Mouse (Mus musculus): ENCODE data around the gene Cyb5b.
"Not testable (repeated sequence)": the region's sequence is repeated elsewhere in the genome, so short reads cannot be mapped to it uniquely, and the experiment has no call there.

The Cyb5b gene

DNA sequence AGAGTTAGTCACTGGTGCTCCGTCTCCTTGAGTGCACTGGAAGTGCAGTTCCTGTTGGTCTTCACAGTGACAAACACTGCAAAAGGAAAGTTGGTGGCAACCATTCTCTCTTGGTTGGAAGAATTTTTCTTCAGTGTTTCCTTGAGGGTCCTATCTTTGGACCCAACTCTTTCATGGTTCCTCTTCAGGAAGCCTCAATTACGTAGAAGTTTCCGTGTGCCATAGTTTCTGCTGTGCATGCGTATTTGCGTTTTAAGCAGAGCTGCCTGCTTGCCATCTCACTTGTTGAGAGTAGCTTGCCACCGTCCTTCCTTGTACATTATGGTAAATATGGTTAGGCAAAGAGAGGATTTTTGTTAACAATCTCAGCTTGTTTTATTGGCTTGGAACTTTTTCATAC lies 30.7 kb downstream of the Cyb5b start:
- DNase-seq, result no peak

DNA sequence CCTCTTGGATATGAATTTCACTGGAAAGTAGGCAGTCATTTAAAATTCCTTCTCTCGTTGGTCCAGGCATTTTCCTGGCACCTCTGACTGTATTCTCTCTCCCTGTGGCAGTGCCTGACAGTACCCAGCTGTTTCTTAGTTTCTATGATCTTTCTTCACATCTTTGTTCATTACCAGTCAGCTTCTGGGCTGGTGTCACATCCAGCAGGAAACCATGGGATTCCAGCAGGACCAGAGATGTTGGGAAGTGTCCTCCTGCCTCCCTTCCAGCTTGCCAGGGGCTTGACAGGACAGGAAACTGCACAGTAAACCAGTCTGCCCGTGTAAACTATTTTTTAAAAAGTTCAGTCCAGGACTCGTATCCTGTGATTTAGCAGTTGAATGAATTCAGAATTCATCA lies 34.6 kb downstream of the Cyb5b start:
- DNase-seq, result no peak

DNA sequence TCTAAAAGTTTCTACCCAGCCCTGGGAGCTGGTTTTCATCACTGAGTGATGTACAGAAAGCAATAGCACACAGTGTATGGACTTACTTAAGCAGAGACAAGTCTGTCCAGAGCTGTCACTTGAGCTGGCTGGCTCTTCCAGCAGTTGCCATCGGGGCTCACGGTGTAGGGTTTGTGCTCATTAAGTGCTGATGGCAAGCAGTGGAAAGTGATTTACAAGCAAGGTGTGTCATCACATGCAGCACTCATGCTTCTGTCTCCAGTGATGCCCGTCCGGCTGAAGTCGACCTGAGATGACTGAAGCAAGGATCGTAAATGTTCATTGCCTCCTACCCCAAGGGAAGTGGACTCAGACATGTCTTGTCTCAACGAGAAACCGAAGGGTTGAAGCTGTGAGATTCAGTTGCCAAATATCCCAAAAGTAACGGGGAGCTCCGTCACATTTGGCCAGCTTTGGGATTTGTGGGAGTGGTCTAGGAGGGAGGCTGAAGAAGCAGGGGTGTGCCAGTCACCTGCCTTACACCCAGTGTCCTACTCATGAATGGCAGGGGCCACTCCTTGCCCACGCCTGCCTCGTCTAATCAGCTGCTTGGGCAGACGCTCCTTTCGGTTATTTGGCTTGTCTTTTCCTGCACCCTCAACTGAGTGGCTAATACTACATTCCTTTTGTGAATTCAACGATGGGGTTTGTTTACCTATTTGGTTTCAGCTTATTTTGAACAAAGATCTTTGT lies 36.4 kb downstream of the Cyb5b start:
- no peak for DNase-seq

DNA sequence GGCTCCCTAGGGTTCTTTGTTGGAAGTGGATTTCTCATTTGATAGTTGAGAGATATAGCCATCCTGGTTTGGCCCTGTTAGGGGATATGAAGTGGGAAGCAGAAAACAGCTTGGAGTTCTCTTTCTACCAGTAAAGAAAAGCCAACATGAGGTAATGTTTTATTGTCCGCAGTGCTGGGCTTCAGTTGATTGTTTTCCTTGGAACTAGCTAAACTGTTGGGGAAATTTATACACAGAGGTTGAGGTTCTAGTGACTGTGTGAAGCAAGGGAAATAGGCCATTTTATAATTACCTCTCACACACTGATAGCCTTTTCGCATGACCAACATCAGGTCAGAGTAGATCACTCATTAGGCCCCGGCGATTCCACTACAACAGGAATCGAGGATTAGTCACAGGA lies 37.2 kb downstream of the Cyb5b start:
- DNase-seq, result no peak

DNA sequence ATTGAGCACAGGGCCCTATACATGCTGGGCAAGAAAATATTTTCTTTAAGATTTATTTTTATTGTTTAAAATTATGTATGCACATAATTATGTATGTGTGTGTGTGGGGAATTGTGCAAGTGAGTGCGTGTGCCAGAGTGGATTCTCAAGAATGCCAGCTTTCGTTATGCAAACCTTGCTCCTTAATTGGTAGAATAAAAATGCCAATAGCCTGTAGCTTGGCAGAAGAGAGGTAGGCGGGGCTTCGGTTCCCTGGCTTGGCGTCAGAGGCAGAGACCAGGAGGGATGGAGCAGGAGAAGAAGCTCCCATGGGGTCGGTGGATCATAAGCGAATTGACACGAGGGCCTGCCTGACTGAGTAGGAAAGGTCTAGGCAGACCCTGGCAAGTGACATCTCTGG lies 42.2 kb downstream of the Cyb5b start:
- no peak for DNase-seq

DNA sequence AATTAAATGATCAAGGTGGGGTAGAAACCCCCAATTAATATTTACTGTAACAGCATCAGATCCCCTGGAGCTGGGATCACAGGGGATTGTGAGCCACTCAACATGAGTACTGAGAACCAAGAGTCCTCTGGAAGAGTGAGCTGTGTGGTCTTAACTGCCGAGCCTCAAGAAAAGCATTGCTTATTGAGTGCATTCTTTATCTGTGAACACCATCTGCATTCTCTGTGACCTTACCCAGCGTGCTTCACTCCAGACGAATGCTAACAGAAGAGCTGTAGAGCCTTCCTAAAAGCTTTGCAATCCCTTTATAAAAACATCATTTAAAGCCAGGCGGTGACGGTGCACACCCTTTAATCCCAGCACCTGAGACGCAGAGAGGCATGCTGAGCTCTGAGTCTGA lies 42.9 kb downstream of the Cyb5b start:
- DNase-seq, result no peak

DNA sequence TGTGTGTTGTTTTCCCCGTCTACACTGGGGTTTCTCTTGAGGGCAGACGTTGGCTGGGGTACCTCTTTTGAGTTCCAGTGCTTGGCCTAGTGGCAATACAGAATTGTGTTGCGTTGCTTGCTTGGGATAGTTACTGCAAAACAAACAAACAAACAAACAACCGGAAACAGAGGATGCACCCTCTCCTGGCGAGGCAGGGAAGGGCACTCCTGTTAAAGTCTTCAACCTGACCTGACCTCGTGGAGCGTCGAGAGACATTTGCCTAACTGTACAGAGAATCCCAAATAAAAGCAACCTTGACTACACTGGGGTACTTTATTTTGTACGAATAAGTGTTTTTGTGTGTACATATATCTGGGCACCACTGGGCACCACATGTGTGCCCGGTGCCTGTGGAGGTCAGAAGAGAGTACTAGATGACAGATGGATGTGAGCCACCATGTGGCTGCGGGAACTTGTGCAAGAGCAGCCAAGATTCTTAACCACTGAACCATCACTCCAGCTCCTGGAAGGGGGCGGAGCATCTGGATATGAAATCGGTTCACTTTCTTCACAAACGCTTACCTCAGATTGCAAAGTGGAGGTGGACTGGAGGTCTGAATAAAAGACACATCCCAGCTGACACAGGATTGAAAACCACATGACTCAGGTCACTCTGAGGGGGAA lies 44.5 kb downstream of the Cyb5b start:
- no peak for DNase-seq

DNA sequence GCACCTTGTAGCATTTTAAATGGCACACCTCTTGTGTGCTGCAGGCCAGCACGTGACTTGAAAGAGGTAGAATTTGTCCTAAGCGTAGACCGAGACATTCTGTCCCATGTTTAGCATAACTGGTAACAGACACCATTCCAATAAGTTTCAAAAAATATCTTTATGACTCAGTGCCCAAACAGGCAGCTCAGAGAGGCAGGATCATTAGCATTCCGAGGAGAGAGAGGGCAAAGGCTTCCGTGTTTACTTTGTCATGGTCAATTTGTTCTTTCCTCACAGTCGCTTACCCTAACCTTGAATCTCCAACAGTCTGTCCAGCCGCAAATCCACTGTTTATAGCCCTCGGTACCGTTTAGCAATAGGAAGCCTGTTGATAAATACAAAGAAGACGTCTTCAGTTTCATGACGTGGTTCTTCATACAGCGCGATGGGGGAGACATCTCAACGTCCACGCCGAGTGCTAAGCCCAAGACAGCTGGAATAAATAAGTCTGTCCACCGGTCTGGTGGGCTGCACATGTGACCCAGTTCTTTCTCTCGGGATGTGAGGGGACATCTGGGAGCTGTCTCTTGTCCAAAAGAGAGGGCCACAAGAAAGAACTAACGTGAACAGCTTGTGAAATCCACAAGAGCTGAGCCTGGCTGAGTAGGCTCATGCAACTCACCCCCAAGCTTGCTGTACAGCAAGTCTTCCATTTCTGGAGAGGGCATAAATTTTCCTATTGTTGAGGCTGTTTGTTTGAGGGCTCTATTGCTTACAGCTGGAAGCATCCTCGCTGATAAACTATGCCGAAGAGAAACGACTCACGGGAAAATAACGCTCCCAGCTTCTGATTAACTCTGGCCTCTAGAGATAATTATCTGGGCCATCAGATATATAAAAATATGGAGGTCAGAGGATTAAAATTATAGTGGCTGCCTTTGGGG lies 47.7 kb downstream of the Cyb5b start:
- DNase-seq, result no peak

DNA sequence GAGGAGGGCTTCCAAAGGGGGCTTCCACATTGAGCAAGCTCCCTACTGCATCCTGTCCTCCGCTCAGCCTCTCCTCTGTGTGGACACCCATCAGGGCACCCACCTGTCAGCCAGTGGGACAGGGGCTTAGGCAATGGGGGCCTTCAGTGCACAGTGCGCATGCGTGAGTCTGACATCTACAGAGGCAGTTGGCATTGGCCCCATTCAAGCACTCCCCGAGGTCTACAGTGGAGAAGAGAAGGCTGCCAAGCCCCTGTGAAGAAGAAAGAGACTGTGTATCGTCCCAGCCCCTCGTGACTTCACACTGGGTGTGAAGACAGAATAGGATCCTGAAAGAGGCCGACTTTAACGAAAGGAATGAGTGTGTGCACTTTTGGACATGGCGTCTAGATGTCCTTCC lies 54.7 kb downstream of the Cyb5b start:
- peak; percentile 24 to 33 for DNase-seq

DNA sequence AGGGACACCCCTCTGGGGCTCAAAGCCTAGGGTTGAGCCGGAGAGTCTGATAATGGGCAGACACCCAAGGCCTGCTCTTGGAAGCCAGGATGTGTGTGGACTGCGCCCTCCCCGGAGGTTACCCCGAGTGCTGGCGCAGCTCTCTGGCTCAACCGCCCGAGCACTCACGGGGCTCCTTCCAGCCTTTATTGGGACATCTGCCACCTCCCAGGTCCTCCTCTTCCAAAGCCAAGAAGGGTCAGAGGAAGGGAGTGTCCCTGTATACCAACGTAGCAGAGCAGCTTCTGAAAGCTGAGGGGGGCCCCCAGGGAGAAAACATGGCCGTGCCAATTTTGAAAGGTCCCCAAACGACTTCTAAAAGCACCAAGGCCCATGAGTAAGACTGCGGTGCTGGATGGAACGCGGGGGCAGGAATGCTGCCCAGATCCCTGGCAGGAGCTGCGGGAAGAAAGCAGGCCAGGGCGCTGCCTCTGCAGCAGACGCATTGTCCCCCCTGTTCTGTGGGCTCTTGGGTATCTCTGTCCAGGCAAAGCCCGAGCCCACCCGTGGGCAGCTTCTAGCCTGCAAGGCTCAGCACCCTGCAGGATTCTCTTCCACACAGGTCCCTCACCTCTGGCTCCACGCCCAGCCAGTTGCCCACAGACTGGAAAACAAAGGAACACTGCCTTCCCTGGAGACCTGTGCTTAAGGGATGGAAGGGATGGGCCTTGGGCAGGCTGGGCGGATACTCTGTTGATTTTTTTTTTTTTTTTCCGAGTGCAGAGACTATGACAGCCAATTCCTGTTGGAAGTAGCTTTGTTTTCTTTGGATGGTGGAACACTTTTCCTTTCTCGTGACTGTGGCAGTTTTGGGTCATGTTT lies 55.5 kb downstream of the Cyb5b start:
- DNase-seq, result peak; percentile 80 to 82

DNA sequence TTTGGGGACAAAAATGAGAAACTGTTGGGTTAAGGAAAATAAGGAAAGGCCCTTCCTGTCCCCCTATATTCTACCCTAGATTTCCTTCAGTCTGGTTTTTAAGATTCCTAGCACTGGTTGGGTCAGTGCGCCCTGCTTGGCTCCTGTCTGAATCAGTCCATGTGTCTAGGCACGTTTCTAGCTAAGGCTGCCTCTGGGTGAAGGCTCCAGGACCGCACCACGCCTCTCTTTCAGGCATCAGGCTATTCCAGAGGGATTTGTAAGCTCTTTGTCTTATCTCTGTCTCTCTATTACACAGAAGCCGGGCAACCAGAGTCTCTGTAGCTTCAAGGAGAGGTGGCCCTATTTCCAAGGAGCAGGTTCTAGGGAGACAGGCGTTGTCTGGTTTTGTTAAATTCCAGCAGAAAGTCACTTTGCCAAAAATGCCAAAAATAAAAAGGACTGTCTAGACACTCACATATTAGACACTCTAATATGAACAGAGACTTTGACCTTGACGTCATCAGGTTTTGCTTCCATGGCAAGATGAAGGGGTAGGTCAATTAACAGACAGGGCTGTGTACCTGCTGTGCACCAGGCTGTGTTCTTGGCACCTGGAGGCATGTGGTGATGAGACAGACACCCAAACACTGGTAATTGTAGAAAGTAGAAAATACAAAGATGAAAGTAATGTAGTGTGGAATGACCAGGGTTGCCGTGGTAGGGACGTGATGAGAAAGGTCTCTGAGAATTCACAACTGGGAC lies 56.5 kb downstream of the Cyb5b start:
- DNase-seq, result peak; percentile 34 to 54

DNA sequence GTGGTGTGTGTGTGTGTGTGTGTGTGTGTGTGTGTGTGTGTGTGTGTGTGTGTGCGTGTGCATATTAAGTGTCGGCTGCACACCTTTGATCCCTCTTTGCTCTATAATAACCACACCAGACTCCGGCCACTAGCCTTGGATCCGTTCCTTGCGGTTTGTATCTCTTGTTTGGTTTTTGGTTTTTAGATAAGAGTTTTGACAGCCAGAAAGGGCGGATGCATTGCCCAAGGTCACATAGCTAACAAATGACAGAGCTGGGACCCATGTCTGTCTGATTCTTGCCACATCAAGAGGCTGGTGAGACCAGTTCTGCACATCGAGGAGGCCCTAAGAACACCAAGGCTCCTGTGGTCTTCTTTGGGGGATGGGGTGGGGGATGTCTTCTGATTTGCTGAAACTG lies 58.7 kb downstream of the Cyb5b start:
- no peak for DNase-seq

DNA sequence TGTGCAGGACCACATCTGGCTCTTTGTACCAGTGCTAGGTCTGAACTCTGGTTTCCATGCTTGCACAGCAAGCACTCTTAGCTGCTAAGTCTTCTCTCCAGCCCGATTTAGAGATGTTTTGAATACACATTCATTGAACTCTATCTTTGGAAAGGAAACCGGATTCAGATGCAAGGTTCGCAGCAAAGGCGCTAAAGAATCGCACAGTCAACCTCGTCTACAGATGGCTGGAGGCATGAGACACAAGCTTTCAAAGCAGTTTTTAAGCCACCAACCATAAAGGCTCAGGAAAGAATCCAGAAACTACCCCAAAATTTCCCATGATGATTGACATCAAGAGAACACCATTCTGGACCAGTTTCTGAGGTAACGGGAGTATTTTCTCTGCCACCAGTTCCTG lies 61.6 kb downstream of the Cyb5b start:
- DNase-seq, result no peak

DNA sequence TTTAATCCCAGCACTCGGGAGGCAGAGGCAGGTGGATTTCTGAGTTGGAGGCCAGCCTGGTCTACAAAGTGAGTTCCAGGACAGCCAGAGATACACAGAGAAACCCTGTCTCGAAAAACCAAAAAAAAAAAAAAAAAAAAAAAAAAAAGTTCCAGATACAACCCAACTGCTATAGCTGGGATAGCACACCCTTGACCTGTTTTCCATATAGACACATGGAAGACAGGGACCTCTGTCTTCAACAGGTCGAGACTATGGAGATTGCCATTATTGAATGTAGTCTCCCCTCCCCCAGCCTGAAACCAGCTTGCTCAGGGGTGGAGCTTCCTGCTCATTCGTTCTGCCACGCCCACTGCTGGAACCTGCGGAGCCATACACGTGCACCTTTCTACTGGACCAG lies 66.8 kb downstream of the Cyb5b start:
- DNase-seq, result not testable (repeated sequence)

DNA sequence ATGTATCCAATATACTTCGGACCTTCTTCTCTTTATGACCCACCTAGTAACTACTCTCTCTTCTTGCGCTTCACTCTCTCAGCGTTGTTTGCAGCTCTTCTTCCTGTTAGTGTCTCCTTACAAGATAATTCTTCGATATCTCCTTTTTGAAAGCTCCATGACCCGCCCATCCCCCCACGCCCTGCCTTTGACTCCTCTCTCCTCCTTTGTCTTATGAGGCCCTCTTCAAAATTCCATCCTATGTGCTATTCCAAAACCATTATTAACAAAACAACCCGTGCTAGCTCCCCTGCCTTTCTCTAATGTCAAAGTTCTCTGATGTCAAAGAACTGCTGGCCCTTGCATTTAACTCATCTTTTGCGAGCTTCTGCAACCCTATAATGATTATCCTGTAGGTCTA lies 67.7 kb downstream of the Cyb5b start:
- DNase-seq, result no peak

DNA sequence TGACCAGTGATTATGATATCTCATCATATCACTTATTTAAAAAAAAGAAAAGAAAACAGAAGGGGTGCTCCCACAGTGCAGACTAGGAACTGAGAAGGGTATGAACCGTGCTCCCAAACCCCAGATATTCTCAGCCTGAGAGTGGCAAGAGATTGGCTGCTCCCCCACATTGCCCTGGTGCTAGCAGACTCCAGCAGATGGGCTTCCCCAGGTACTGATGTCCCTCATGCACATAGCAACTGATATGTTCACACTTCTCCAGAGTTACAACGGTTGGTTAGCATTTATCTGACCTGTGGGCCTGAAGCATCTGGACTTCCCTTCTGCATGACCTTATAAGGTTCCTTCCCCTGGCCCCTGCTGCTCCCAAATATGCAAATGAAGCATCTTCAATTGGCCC lies 68.6 kb downstream of the Cyb5b start:
- no peak for DNase-seq

DNA sequence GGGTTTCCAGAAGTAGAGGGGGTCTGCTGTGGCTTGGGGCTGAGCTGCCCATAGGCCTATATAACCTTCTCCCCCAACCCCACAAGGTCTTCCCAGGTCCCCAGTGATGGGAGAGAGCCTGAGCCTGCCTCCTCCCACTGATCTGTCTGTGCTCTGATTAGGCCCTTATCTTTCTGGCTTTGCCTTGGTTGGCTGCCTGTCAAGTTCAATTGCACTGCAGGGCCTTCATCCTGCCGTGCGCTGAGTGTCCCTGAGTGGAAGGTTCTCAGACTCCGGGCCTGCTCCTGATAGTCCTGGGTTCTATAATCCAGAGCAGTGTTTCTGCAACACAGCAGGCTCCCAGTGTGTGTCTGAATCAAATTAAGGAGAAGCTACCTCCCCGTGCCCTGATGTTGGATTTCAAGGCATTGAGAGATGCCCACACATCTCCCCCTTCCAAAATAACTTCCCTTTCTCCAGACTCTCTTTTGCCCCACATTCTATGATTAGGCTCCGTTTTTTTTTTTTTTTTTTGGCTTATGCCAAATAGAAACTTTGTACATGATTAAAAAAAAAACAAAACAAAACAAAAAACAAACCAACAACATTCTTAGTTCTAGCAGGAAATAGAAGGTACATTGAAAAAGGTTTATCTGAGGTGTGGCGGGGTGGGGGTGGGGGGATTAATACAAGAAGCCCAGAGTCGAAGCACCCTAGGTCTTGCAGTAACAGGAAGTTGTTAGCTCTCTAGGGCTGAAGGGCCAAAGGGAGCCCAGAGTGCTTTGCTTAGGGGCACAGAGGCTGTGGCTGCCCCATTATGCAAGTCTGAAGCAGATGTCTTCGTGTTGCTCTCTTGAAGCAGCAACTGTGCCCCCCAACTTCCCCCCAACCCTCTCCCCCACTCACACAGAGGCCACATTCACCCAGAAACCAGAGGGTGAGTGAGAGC lies 71.7 kb downstream of the Cyb5b start:
- no peak for DNase-seq

DNA sequence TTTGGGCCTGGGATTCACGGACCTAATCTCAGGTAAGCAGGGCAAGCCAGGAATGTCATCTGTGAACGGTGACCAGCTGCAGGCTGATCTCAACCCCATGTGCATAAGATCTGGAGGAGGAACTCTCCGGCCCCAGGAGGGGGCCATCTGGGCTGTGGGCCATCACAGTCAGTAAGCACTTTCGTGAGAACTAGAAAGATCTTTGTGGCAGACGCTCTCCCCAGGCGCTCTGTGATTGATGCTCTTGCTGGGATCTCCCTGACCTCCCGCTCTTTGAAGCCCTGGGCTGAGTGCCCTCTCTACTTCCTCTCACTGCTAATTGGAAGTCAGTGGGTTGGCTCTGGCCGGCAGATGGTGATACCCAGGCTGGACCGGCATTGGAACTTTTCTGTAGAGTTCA lies 75.7 kb downstream of the Cyb5b start:
- peak; percentile 4 to 20 for DNase-seq

DNA sequence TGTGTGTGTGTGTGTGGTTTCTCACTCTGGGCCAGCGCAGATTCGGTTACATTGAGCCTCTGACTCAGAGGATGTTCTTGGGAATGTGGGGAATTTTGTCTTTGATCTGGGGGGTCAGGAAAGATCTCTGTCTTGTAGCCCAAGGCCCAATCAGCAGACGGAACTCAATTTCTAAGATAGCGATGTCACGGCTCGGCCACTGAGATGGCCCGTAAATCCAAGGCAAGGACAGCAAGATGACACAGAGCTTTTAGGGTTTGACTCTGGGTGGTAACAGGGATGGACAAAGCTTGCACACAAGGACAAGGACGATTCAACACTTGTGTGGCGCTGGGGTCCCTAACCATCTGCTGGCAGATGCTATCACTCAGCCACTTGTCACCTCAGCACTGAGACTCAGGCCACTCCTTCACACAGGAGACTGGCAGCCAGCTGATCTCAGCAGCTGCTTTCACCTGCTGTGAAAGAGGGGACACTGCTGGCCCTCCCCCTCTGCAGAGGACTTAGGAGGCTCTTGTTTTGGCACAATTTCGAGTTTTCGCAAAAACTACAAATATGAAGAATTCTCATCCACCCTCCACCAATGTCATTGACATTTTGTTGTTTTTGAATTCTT lies 76.7 kb downstream of the Cyb5b start:
- DNase-seq, result no peak

DNA sequence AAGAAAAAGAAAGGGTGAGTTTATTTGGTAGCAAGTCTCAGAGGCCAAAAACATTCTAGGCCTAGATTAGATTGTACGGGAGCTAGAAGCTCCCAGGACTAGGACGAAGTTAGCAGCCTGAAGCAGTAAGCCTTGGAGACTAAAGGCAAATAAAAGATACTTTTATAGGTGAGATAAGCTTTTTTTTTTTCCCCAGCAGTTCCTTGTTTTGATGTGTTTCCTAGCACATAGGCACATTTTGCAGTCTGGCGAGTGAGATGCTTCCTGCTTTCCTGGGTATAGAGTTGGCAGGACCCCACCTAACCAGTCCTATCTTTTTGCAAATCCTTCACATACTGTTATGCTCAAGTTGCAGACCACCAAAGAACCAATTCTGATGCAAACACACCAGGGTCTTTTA lies 82.8 kb downstream of the Cyb5b start:
- no peak for DNase-seq

Data from cerebellum, adult 18-20 months (tissue).